Mouse (Mus musculus): ENCODE results near the gene Ldlrad3.

The Ldlrad3 gene

DNA sequence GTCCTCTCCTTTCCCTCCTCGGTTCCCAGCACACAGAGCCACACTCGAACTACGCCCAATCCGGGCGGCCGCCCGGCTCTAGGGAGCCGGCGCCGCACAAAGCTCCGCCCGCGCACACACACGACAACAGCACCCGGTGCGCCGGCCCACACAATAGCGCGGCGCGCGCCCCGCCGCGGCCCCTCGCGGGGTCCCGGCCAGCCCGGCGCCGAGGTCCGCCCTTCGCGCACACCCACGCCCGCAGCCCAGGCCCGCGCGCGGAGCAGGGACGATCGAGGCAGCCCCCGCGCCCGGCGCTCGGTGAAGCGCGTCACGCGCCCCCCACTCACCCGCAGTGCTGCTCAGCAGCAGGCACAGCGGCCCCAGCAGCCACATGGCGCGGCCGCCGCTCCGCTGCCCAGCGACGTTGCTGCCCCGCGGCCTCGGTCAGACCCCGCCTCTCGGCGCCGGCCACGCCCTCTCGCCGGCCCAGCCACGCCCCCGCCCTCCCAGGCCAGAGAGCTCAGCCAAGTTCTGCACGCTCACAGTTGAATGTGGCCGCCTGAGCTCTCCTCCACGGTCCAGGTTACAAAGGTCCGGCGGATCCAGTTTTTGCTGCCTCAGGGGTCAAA, at the start of gene Ldlrad3:
Ldlrad3 (minus strand) TSS at position 435 of the 611 bp plus-strand sequence.
- DNase-seq (ENCODE audit: low read depth, low spot score), result peak; percentile 85

GRCm38 (mm10) chr2:102231470-102231869, 45.3 kb upstream of the Ldlrad3 start:
- DNase-seq (ENCODE audit: low read depth, low spot score), result peak; percentile 38

GRCm38 (mm10) chr2:102229126-102229525, 42.9 kb upstream of the Ldlrad3 start:
- no peak for DNase-seq (ENCODE audit: low read depth, low spot score)

DNA sequence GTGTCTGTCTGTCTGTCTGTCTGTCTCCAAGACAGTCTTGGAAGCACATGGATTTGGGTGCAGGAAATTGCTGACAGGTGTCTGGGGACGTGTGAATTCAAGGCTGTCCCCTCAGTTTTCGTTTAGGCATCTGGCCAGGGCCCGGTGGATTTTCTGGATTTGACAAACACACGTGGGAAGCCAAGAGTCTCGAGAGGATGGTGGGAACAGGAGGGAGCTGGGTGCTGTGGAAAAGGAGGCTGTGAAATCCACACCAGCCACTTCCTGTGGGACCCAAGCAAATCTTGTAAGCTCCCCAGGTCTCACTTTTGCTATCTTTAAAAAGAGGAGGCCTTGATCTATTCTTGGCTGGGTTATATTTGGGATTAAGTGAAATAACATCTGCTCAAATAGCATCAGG, 42.1 kb upstream of the Ldlrad3 start:
- DNase-seq (ENCODE audit: low read depth, low spot score), result no peak

DNA sequence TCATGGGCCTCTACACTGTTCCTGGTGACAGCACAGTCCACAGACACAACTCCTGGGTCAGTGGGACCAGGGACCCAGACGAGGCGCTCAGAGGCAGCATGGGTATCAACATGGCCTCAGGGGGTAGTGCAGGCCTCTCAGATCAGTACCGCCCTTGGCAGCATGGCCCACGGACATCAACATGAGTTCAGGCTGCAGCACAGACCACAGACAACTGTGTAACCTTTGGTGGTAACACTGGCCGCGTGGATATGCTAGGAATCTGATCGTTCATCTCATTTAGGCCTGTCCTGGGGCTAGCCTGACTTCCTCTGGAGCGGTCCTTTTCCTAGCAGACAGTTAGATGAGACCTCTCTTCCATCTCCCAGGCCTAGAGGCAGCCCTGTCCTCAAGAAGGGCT, 41.7 kb upstream of the Ldlrad3 start:
- no peak for DNase-seq (ENCODE audit: low read depth, low spot score)

GRCm38 (mm10) chr2:102226274-102226673, 40.1 kb upstream of the Ldlrad3 start:
- no peak for DNase-seq (ENCODE audit: low read depth, low spot score)

GRCm38 (mm10) chr2:102223355-102224128, 37.4 kb upstream of the Ldlrad3 start:
- no peak for DNase-seq (ENCODE audit: low read depth, low spot score)

GRCm38 (mm10) chr2:102222749-102223148, 36.6 kb upstream of the Ldlrad3 start:
- DNase-seq (ENCODE audit: low read depth, low spot score), result no peak

DNA sequence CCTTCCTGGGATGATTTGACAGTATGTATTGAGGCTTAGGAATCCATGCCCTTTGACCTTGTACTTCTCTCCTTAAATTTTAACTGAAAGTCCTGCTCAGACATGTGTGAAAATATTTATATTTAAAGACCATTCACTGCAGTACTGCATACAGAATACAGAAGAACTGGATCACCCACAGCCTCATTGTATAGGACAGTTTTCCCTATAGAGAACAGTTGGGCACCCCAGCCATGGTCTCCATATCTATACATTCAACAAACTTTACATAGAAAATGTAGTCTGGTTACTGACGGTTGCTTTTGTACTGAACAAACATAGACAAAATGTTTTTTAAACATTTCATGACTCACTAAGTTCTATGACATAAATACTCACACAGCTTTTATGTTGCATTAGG, 30.6 kb upstream of the Ldlrad3 start:
- DNase-seq (ENCODE audit: low read depth, low spot score), result no peak

GRCm38 (mm10) chr2:102212096-102212495, 25.9 kb upstream of the Ldlrad3 start:
- DNase-seq (ENCODE audit: low read depth, low spot score), result peak; percentile 61

GRCm38 (mm10) chr2:102205672-102206399, 19.7 kb upstream of the Ldlrad3 start:
- no peak for DNase-seq (ENCODE audit: low read depth, low spot score)

- DNase-seq (ENCODE audit: low read depth, low spot score), result no peak
These were observed 17.3 kb upstream of the Ldlrad3 start for GRCm38 (mm10) chr2:102203478-102203877.

DNA sequence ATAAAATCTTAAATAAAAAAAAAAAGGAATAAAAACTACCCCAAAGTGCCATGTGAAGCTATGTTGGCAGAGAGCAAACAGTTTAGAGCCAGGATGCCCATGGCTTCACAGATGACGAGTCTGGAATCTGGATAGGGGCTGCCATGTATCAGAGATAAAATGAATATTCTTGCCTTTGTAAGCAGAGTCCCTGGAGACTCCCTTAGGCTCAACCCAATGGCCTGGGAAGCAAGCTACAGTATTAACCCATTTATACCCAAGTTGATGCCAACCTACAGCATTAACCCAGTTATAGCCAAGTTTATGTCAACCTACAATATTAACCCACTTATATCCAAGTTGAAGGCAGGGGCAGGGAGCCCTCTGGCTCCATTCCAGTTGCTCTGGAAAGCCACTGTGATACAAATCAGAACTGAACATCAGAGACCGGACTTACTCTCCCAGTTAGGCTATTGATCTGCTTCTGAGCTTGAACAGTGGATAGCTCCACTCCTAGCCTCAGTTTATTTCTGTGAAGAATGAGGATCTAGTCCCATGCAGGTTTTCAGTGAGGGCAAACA, 16.1 kb upstream of the Ldlrad3 start:
- no peak for DNase-seq (ENCODE audit: low read depth, low spot score)

GRCm38 (mm10) chr2:102201198-102201948, 15.2 kb upstream of the Ldlrad3 start:
- DNase-seq (ENCODE audit: low read depth, low spot score), result no peak

GRCm38 (mm10) chr2:102197332-102197731, 11.1 kb upstream of the Ldlrad3 start:
- peak; percentile 59 for DNase-seq (ENCODE audit: low read depth, low spot score)

GRCm38 (mm10) chr2:102196709-102197108, 10.5 kb upstream of the Ldlrad3 start:
- no peak for DNase-seq (ENCODE audit: low read depth, low spot score)

- no peak for DNase-seq (ENCODE audit: low read depth, low spot score)
These were observed 9.3 kb upstream of the Ldlrad3 start for GRCm38 (mm10) chr2:102195494-102195893.

DNA sequence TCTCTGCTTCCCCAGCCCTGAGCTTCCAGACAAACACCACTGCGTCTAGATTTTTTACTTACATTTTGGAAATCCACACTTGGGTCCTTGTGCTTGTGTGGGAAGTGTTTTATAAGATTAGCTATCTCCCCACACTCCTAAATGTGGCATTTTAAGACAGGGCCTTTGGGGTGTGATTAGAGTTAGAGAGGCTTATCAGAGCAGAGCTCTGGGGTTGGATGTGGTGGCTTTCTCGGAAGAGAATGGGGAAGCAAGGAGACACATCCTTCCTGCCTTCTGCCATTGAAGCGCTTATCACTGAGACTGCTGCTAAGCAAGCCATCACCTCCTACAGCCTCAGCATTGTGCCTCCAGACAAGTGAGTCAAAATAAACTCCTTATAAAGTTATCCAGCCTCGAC, 8.1 kb upstream of the Ldlrad3 start:
- DNase-seq (ENCODE audit: low read depth, low spot score), result no peak

- no peak for DNase-seq (ENCODE audit: low read depth, low spot score)
These were observed 7.0 kb upstream of the Ldlrad3 start for GRCm38 (mm10) chr2:102192943-102193820.

DNA sequence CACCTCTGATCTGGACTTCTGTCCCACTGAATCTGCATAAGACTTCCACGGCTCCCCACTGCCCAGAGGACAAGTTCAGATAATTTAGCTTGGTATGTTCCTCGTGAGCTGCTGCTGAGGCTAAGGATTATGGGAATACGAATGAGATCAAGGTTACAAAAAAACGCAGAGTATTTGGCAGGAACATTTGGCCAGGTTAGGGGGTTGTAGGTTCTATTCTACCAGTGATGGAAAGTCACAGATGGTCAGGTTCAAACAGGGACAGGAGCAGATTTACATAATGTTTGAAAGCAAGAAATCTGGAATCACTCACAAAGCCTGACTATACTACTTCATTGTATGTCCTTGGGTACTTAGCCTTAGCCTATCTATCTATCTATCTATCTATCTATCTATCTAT, 5.6 kb upstream of the Ldlrad3 start:
- DNase-seq (ENCODE audit: low read depth, low spot score), result no peak

DNA sequence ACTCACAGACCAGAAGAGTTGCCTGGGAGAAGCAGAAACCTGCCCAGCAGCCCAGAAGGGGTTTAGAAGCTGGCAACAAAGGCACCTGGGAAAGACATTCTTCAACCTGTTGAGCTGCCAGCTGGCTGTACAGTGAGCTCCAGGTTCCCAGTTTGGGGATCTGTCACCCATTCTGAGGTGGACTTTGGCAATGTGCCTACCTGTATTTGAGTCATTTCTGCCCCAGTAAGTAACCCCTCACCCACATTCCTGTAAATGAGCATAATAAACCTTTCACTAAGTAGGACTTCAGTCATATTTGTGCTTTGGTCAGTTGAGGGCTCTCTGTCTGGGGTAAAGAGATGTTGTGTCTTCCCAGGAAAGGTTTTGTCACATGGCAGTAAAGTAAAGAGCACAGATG, 4.8 kb upstream of the Ldlrad3 start:
- DNase-seq (ENCODE audit: low read depth, low spot score), result no peak
